Mouse (Mus musculus) intestine, embryonic 14.5 days (tissue): Measurements from ENCODE around the gene Kmt5c. TPM values are rescaled to one million over a fixed set of nuclear protein-coding genes. Genes with fewer than 3 reads are reported as not detected.

Experiments used
- polyA plus RNA-seq: library from polyadenylated mRNA; unstranded; fragments of >200 nt; fragmentation: Nextera tagmentation; extraction: Ambion mirVana; gene quantifications from 2 replicates; pipeline ENCODE4 v1.2.1, GENCODE M21; 2014

Gene Kmt5c
- polyA plus RNA-seq, 1 experiment from 2014 or later: 66.9 TPM

Other genes starting within 250 kb of the Kmt5c start
- gene Ppp1r12c, start 238.4 kb upstream of the Kmt5c start, polyA plus RNA-seq: 53.4 and 58.7 TPM in 2 replicates
- 18.6 and 21.1 TPM in 2 replicates for gene Tnnt1, start 223.7 kb upstream of the Kmt5c start, polyA plus RNA-seq
- gene Tnni3, start 215.9 kb upstream of the Kmt5c start, polyA plus RNA-seq: 1.5 and 1.7 TPM in 2 replicates
- 0.57 and 0.77 TPM in 2 replicates for gene Dnaaf3, start 207.7 kb upstream of the Kmt5c start, polyA plus RNA-seq
- 5.6 and 6.7 TPM in 2 replicates for gene Syt5, start 192.6 kb upstream of the Kmt5c start, polyA plus RNA-seq
- gene Ptprh, start 136.1 kb upstream of the Kmt5c start, polyA plus RNA-seq: not detected in 2 replicates
- 2.5 and 3.8 TPM in 2 replicates for gene Tmem86b, start 108.7 kb upstream of the Kmt5c start, polyA plus RNA-seq
- gene Ppp6r1, start 81.1 kb upstream of the Kmt5c start, polyA plus RNA-seq: 7.3 and 8.5 TPM in 2 replicates
- 102 and 105 TPM in 2 replicates for gene Hspbp1, start 55.0 kb upstream of the Kmt5c start, polyA plus RNA-seq
- 1.7 and 1.9 TPM in 2 replicates for gene Brsk1, start 49.5 kb upstream of the Kmt5c start, polyA plus RNA-seq
- gene Tmem150b, start 14.9 kb upstream of the Kmt5c start, polyA plus RNA-seq: 0.66 and 0.85 TPM in 2 replicates
- 54.1 and 61.8 TPM in 2 replicates for gene Cox6b2, start 13.0 kb downstream of the Kmt5c start, polyA plus RNA-seq
- gene Fam71e2, start 31.2 kb downstream of the Kmt5c start, polyA plus RNA-seq: not detected in 2 replicates
- 0.28 TPM in 1 of 2 replicates, not detected in the other for gene Il11, start 42.7 kb downstream of the Kmt5c start, polyA plus RNA-seq
- gene Tmem190, start 42.8 kb downstream of the Kmt5c start, polyA plus RNA-seq: 0.52 TPM in 1 of 2 replicates, not detected in the other
- gene Tmem238, start 49.5 kb downstream of the Kmt5c start, polyA plus RNA-seq: 14.5 and 24.3 TPM in 2 replicates
- 293 and 321 TPM in 2 replicates for gene Rpl28, start 52.8 kb downstream of the Kmt5c start, polyA plus RNA-seq
- gene Ube2s, start 72.5 kb downstream of the Kmt5c start, polyA plus RNA-seq: 354 and 371 TPM in 2 replicates
- 0.30 and 0.42 TPM in 2 replicates for gene Shisa7, start 104.6 kb downstream of the Kmt5c start, polyA plus RNA-seq
- 6.3 and 8.9 TPM in 2 replicates for gene Isoc2b, start 130.1 kb downstream of the Kmt5c start, polyA plus RNA-seq
- gene Isoc2a, start 137.0 kb downstream of the Kmt5c start, polyA plus RNA-seq: 0.96 and 1.0 TPM in 2 replicates
- gene Gm36210, start 166.4 kb downstream of the Kmt5c start, polyA plus RNA-seq: not detected in 2 replicates
- gene Zfp628, start 175.1 kb downstream of the Kmt5c start, polyA plus RNA-seq: 3.3 and 4.0 TPM in 2 replicates
- 3.1 and 3.3 TPM in 2 replicates for gene Nat14, start 181.9 kb downstream of the Kmt5c start, polyA plus RNA-seq
- 3.7 and 4.0 TPM in 2 replicates for gene Ssc5d, start 185.7 kb downstream of the Kmt5c start, polyA plus RNA-seq
- 0.23 and 0.26 TPM in 2 replicates for gene Sbk2, start 224.3 kb downstream of the Kmt5c start, polyA plus RNA-seq
- gene Sbk3, start 231.1 kb downstream of the Kmt5c start, polyA plus RNA-seq: 0.16 TPM in 1 of 2 replicates, not detected in the other